Mouse (Mus musculus): ENCODE data around the gene Rnf115.

The Rnf115 gene

DNA sequence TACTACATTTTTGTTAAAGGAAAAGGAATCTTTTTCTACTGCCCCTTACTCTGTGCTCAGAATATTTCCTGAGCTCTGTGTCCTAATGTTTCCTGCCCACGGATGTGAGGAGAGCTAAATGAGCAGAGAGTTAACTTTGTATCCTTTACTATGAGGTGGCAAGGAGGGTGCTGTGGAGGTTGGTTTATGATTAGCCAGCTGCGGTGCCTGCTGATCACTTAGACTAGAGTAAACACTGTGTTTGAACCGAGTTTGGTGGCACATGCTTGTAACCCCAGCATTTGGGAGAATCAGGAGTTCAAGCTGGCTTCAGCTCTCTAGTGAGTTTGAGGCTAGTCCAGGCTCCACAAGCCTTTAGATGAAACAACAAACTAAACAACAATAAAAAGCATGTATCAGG, 49.7 kb downstream of the Rnf115 start:
- no peak for DNase-seq (ENCODE audit: low spot score)

DNA sequence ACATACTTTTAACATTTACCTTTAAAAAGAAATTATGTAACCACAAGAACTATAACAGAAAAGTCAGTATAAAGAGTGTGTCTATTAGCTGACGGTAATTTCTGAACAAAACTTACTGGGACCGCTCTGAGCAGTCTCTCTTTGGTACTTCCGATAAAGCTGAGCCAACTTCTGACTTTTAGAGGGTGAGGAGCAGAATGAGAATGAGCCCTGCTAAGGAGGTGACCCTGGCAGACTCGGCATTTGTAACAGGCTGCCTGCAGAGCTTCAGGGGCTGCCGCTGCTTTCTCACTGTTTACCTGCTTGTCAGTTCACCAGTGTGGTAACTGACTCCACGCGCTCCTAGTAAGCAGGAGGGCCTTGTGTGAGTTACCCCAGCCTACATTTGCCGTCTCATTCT, 54.8 kb downstream of the Rnf115 start:
- no peak for DNase-seq (ENCODE audit: low spot score)

DNA sequence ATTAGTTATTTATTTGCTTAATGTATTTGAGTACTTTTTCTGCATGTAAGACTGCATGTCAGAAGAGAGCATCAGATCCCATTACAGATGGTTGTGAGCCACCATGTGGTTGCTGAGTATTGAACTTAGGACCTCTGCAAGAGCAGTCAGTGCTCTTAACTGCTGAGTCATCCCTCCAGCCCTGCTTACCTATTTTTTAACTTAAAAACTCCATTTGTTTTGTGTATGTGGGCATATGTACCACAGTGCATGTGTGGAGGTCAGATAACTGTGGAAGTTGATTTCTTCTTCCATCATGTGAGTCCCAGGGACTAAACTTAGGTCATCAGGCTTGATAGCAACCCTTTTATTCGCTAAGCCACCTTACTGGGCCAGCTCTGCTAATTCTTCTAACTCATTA, 60.3 kb downstream of the Rnf115 start:
- no peak for DNase-seq (ENCODE audit: low spot score)

DNA sequence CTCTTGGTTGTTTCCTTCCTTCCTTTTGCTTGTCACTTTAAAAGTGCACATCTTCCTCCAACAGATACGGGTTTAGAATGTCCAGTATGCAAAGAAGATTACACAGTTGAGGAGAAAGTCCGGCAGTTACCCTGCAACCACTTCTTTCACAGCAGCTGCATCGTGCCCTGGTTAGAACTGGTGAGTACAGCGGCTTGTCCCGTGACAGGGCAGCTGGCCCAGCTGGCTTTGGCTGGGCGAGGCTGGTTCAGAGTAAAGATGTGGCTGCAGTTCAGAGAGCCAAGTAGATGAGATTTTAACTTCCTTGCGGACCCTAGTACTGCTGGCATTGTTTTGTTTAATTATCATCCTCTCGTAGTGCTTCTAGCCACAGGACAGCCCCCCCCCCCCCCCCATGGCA, 61.0 kb downstream of the Rnf115 start:
- no peak for DNase-seq (ENCODE audit: low spot score)

DNA sequence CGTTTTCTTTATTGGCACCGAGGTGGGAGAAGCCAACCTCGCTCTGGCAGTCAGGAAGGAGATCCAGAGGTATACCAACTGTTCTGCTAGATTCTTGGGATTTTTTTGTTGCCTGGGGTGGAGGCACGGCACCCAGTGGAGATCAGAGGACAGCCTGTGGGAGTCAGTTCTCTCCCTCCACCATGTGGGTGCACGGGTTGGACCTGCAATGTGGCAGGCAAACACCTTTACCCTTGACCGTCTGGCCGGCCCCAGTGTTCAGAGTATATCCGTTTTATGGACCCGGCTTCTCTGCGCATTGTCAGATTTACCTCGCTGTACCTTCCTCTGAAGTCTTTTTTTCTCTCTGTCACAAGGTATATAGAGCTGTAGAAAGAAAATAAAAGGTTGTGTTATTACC, 72.8 kb downstream of the Rnf115 start:
- no peak for DNase-seq (ENCODE audit: low spot score)

DNA sequence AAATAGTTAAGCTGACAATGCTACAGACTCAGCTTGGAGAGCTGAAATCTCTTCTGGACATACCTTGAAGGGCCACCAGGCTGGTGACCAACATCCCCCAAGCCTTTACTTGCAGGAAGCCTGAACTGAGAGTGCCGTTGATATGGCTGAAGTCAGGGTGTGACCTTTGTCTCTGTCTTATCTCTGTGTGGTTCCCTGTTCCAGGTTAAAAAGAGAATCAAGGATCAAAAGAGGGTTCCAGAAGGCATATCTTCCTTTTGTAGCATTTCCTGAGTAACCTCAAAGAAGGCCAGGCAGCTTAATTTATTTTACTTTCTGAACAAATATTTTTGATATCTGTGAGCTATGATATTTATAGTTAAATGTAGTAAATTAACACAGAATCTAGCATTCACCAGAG, 74.8 kb downstream of the Rnf115 start:
- no peak for DNase-seq (ENCODE audit: low spot score)

DNA sequence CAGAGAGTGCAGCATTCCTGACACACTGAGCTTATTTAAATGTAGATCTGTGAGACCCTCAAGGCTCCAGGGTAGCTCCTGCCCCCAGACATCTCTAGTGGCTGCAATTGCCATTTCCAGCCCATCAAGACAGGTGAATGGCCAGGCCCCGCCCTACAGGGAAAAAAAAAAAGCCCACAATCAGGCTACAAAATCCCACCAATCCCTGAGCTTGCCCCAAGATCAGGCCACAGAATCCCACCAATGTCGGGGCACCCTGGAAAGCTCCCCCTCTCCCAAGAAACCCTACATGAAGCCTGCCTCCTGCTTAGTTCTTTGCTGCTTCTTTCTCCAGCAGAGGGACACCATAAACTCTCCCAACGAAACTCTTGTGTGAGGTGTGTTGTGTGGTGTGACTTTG, 80.7 kb downstream of the Rnf115 start:
- no peak for DNase-seq (ENCODE audit: low spot score)

DNA sequence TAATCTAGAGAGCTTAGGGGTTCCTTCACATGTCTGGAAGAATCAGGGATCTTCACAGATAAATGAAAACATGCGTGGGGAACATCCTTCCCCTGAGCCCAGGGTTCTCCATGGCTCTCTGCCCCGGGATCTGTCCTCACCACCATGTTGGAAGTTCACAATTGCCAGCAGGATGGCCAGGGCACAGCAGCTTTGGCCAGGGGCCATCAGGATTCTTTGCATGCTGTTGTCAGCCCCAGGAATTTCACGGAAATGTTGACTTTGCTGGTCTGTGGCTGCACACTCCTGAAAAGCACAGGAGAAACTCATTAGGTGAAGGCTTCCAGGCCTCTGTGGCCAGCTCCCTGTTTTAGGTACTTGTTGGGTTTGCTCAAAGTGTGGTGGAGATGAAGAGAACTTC, 81.2 kb downstream of the Rnf115 start:
- DNase-seq (ENCODE audit: low spot score): no peak

DNA sequence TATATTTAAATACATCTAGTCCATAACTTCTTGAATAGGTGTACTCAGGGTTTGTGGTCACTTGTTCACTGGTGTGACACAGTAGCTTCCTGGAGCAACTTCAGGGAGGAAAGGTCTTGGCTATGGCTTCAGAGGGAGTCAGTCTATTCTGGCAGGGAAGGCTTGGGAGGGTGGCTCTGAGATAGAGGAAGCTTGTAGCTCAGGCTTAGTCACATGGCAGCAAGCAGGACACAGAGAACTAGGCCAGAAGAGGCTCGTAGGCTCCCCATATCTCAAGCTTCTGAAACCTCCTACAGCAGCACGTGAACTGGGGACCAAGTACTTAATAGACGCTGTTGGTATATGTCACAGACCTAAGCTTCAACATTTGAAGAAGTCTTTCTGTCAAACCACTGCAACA, 83.8 kb downstream of the Rnf115 start:
- DNase-seq (ENCODE audit: low spot score): no peak

DNA sequence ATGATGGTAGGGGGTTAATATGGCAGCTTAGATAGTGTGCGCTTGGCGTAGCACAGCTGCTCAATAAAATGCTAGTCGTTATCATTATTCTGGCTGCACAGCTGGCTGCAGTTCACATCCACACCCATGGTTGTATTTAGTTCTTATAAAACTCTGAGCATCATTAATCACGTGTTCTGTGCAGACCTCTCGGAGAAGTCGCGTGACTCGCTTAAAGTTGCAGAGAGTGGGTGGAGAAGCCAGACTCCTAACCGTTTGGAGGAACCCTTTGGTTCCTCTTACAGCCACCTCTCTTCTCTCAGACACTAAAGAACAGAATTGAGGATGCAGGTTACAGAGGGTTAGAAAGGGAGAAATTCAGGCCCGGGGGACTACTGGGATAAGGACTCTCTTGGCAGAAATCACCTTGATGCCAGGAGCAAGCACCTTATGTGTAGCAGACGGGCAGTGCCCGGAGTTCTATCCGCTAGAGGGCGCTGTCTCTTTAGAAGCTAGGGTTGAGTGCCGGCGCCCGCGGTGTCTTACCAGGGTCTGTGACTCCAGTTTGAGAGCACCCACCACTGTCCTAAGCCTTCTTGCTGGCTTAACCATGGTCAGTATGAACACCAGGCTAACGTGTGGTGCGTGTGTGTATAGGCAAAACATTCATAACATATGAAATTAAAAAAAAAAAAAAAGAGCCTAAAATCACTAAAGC, 85.1 kb downstream of the Rnf115 start:
- DNase-seq (ENCODE audit: low spot score): peak; percentile 84

DNA sequence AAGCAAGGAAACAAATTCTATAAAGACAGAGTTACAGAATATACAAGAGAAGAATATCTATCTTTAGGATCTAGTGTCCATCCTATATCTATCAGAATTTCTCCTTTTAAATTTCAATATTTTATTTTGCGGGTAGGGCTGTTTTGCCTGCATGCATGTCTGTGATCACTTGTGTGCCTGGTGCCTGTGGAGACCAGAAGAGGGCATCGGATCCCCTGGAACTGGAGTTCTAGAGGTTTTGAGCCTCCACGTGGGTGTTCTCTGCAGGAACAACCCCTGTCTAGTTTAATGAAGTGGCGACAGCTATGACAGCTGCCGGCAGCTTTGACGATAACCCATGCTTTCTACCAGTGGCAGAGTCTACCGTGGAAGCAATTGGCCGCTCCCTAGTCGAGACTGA, 85.6 kb downstream of the Rnf115 start:
- DNase-seq (ENCODE audit: low spot score): peak; percentile 53

DNA sequence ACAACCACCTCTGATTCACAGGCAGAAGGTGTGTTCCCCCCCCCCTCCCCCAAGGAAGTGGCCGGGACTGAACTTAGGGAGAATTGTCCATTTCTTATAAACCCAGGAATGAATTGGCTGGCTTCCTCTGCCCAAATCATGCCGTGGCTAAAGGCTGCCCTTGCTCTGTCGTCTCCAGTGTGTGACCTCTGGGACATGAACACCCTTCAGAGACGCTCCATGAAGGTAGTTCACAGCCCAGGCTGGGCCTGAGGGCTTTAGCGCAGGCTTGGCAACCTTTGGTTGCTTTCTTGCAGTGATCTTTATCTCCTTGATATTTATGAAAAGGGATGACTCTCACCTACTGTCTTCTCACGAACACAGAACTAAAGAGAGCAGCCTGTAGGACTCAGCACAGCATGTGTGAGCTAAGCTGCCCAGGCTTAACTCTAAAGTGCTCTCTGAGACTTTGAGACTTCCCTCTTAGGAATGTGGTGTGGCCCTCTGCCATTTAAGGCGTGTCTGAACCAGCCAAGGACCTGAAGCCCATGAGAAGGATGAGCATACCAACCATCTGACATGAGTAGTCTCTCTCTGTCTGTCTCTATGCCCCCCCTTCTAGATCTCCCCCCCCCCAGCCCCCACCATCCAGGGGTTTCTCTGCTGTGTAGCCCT, 86.3 kb downstream of the Rnf115 start:
- DNase-seq (ENCODE audit: low spot score): peak; percentile 33

DNA sequence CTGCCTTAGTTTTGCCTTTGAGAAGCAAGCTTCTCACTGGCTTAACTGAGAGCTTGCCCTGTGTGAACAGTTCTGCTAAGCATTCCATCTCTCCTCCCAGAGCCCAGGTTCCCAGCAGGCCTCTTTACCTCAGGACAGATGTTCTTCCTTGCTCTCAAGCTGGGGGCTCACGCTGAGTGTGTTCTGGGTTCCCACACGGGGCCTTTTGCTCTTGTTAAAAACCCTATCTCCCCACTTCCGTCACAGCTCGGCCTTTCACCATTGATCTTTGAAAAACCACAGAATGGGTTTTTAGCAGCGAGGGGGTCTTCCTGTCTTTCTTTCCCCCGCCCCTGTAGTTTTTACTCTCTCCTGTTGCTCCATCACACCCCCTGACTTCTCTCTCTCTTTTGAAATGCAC, 86.9 kb downstream of the Rnf115 start:
- no peak for DNase-seq (ENCODE audit: low spot score)

DNA sequence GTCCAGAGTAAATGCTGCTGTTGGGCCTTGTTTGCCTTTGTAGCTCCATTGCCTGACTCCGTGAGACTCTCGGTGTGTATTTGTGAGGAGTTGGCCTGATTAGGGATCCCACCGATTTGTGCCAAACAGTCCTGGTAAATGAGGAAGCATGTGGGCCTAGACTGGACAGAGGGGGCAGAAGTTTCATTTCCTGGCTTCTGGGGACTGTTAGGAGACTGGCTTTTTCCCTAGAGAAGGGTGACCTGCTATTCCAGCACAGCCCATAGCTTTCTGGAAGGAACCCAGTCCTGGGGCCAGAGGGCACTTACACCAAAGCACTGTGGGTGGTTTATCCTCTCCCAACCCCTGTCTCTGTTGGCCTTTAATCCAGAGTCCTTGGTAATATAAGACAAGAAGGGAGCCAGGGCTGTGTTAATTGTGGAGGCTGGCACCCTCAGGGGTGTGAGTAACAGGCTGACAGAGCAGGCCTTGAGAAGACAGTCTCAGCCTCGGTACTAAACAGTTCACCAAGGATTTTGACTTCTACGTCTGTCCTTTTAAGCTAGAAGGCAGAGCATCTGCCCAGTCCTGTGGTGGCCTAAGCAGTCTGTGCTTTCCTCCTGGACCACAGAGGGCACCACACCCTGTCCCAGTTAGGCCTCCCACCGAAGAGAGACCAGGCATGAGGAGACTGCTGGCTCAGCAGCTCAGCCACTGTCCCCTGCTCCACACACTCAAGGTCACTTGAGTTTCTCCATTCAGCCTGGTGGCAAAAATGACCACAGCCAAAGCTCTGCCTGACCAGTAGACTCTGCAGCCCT, 92.9 kb downstream of the Rnf115 start:
- no peak for DNase-seq (ENCODE audit: low spot score)

DNA sequence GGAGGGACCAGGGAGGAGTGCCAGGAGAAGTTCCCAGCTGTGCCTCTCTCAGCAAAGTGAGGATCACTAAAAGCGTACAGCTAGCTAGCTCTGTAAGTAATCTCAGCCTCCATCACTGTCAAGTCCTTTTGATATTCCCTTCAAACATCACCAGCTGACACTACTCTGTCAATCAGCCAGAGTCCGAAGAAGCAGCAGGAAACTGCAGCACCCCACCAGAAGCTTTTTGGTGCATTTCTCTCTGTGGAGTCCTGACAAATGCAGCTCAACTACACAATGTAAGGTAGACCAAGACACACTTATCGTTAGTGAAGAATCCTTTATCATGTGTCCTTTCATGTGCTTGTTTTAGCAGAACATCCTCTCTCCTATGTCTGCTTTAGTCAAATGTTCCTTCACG, 94.1 kb downstream of the Rnf115 start:
- DNase-seq (ENCODE audit: low spot score): no peak

DNA sequence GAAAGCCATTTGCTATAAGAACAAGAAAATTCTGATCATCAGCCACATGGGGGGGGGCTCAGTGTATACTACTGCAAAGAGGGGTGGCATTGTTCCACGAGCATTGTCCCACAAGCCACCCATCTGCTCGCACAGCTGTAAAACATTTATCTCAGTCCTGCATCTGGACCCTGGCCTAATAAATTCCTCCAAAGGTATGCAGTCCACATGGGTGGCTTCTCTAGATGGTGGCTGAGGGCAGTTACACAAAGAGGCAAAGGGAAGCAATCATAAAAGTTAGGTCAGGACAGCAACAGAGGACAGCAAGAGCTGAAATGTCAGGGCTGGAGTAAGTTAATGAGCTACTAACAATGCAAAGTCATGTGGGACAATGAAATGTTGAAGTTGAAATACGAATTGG, 96.2 kb downstream of the Rnf115 start:
- no peak for DNase-seq (ENCODE audit: low spot score)

DNA sequence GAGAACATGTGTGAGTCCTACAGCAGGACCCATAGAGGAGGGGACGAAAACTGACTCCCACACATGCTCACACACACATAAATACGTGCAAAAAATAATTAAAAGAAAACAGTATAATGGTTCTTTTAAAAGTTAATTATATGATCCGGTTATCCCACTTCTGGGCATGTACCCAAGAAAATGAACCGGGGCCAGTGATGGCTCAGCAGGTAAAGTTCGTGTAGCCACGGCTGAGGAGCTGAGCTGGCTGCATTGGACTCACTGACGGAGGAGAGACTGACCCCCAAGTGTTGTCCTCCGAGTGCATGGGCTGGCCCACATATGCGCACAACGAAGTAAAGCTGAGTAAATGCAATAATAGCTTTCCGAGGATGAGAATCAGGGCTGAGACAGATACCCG, 97.2 kb downstream of the Rnf115 start:
- no peak for DNase-seq (ENCODE audit: low spot score)

DNA sequence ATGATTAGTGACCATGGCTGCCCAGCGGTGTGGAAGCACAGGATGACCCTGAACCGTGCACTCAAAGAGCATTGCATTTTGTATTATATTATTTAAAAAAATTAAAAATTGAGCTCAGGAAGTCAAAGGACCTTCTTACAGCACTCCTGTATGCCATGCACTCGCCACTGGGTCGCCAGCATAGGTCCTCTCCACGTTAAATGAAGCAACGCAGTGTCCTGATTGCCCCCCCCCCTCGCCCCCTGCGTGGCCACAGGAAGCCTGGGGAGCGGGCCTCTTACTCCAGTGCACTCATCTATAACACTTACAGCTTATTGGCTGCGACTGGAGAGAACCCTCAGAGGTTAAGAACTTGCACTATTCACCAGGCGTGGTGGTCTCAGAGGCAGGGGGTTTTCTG, 97.8 kb downstream of the Rnf115 start:
- DNase-seq (ENCODE audit: low spot score): no peak

DNA sequence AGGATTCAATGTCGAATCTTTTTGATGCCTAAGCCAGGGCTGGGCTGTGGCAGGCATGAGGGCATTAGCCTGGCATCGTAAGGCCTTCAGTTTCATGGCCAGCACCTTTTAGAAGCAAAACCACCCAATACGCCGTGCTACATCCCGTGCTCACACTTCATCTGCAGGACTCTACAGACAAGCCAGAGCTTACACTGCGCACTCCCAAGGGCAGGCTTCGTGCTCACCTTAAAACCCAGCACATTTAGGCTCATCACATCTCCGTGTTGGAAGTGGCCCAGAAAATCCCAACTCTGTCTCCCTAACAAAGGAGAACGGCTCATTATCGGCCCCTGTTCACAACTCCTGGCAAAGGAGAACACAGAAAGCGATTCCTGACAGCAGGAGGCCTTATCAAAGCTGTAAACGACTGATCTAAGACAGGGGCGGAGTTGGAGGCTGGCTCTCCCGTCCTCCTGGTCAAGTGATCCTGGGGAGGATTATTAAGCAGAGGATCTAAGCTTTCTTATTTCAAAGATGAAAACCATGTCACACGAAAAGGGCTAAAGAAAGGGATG, 100.9 kb downstream of the Rnf115 start:
- DNase-seq (ENCODE audit: low spot score): no peak

DNA sequence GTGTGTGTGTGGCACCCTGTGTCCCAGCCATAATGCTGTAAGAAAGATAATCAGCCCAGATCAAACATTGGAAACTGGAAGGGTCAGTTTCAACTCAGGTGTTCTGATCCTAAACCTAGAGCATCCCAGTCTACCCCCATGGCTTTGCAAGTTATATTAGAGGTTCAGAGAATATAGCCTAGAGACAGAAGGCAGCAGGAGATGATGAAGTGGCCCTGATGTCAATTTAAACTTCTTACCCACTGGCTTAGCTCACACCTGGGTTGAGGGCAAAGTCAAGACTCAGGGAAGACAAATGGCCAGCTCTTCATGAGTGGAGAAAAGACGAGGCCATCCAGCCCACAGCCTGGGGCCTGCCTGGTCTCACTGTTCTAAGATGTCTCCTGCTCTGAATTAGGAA, 101.5 kb downstream of the Rnf115 start, which contains the start of the genes Pdzk1 and Cd160:
TSS of gene Pdzk1 (plus strand) at position 301 of the 400 bp plus-strand sequence.
TSS of gene Cd160 (minus strand) at position 368 of the 400 bp plus-strand sequence.
- DNase-seq (ENCODE audit: low spot score): no peak

DNA sequence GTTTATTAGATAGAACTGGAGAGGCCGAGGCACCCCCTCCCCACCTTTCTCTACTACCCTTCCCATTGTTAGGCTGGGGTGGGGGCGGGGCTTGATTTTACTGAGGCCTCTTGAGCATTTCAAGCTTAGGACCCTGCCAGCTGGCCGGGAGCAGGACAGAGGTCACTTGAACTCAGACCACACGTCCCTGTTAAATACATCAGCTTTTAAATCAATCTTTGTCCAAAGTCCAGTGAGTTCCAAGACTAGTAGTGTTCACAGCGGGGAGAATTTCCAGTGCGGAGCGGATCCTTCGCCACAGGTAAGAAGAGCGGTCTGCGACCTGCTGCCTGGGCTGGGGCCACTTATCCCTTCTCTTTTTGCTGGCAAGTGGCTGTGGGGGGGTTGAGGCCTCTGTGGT, 102.4 kb downstream of the Rnf115 start:
- no peak for DNase-seq (ENCODE audit: low spot score)

DNA sequence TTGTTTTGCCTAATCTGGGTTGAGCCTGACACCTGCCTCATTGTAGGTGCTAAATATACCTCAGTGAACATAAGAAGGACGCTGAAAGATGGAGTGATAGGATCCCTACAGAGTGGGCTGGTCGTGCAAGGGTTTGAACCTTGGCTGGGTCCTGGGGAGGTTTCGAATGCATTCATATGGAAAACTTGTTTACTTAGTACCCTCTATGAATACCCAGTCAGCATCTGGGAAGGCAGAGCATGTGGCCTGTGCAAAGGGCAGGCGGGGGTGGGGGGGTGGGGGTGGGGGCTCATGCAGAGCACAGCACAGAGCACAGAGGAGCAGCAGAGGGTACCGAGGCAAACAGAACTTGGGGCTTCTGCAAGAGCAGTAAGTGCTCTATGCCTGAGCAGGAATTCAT, 105.5 kb downstream of the Rnf115 start:
- DNase-seq (ENCODE audit: low spot score): no peak

All from lung, postnatal 25 days (tissue).